Mouse (Mus musculus) embryonic fibroblast, embryonic 13.5 days (primary cell): ENCODE data around the gene Ifnab.

ENCODE experiments used
- CTCF ChIP-seq: IDR thresholded peaks from 2 replicates; pipeline ENCODE4 v1.5.1; 2011; ENCODE audit warnings: mild to moderate bottlenecking, control low read depth, low read length, moderate library complexity, borderline replicate concordance; ENCODE audit not compliant: insufficient read depth
- POLR2A ChIP-seq: IDR thresholded peaks from 2 replicates; pipeline ENCODE4 v1.6.1; 2011; ENCODE audit warnings: low read depth, mild to moderate bottlenecking, control low read depth, low read length, moderate library complexity

- TF ChIP-seq CTCF (no peak), POLR2A (no peak)
These were observed 14.8 kb upstream of the Ifnab start for GRCm38 (mm10) chr4:88705924-88706323.
